Mouse (Mus musculus): Measurements from ENCODE around the gene Popdc2.

GRCm38 (mm10) chr16:38425374-38425773 lies 63.4 kb downstream of the Popdc2 start:
- TF ChIP-seq POLR2A (IDR thresholded peaks at IDR 0.05; ENCODE audit: borderline replicate concordance, extremely low read depth, insufficient read depth, insufficient read length, poor library complexity, severe bottlenecking) (no peak), CTCF (IDR thresholded peaks at IDR 0.05; ENCODE audit: borderline replicate concordance, extremely low read depth, insufficient read depth, insufficient read length) (no peak)

All from brain, embryonic 14.5 days (tissue).